Mouse (Mus musculus): ENCODE measurements around the gene Atg4d. TPM values are rescaled to one million over a fixed set of nuclear protein-coding genes. Genes with fewer than 3 reads are reported as not detected.
"Not testable (repeated sequence)": the region's sequence is repeated elsewhere in the genome, so short reads cannot be mapped to it uniquely, and the experiment has no call there.

The Atg4d gene
- total RNA-seq (2015; ENCODE audit: low replicate concordance): 49.4 and 49.5 TPM in 2 replicates
- 73.9 and 162 TPM in 2 replicates for total RNA-seq (2017; ENCODE audit: low replicate concordance)

GRCm38 (mm10) chr9:21265000-21265561, at the start of gene Atg4d:
Atg4d (plus strand) TSS chr9:21265293.
- peak; percentile 84 for ATAC-seq (replicated peaks; ENCODE audit: low FRiP score, poor library complexity, severe bottlenecking)

GRCm38 (mm10) chr9:21216050-21216841, 48.8 kb upstream of the Atg4d start:
- no peak for ATAC-seq (replicated peaks; ENCODE audit: low FRiP score, poor library complexity, severe bottlenecking)

GRCm38 (mm10) chr9:21219820-21220219, 45.3 kb upstream of the Atg4d start:
- ATAC-seq (replicated peaks; ENCODE audit: low FRiP score, poor library complexity, severe bottlenecking): no peak

DNA sequence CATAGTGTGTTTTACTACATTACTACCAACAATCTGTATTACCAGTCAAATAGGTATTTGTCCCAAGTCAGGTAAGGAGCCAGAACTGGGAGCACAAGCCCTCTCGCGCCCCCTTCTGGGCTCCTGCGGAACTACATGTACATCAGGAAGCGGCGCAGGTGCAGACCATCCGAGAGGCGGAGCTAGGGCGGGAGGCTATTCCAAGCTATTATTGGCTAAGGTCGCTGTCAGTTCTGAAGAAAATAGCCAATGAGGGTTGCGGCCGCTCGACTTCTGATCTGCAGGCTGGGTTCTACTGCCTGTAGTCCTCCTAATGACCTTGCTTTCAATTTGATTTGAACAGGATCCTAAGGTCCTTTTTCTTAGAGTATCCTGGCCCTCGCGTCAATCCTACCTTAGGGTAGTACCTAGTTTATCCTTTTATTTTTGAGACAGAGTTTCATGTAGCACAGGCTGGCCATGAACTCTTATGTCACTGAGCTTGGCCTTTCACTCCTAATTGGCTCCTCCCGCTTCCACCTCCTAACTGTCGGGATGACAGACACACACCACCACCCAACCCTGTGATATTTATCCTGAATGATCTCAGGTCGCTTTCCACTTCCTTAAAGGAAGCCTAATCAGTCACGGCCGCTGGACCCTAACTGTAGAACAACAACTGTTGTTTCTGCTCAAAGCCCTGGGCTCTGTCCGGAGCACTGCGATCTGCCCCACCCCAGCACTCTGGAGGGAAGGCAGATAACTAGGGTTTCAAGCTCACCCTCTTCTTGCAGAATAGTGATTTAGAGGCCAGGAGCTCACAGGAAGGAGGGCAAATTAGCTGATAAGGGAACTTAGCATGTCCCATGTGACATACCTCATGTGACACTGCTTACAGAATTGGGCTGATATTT, 44.4 kb upstream of the Atg4d start:
- peak; percentile 95 for ATAC-seq (replicated peaks; ENCODE audit: low FRiP score, poor library complexity, severe bottlenecking)

DNA sequence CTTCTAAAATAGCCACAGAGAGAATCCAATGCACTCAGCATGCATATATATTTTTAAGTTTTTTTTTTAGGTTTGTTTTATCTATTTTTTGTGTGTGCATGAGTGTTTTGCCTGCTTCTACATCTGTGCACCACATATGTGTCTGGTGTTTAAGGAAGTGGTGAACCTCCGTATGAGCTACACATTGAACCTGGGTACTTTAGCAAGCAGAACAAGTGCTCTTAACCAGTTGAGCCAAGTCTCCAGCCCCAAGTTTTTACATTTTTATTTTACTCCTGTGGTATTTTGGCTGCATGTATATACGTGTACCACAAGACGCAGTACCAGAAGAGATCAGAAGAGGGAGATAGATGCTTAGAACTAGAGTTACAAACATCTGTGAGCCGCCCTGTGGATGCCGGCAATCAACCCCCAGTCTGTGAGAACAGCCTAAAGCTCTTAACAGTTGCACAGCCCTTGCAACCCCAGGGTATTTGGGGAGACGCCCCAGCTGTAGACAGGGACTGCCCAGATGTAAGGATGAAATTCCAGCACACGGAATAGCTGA, 43.6 kb upstream of the Atg4d start:
- ATAC-seq (replicated peaks; ENCODE audit: low FRiP score, poor library complexity, severe bottlenecking): peak; percentile 63

GRCm38 (mm10) chr9:21223490-21223889, 41.6 kb upstream of the Atg4d start:
- ATAC-seq (replicated peaks; ENCODE audit: low FRiP score, poor library complexity, severe bottlenecking): not testable (repeated sequence)

DNA sequence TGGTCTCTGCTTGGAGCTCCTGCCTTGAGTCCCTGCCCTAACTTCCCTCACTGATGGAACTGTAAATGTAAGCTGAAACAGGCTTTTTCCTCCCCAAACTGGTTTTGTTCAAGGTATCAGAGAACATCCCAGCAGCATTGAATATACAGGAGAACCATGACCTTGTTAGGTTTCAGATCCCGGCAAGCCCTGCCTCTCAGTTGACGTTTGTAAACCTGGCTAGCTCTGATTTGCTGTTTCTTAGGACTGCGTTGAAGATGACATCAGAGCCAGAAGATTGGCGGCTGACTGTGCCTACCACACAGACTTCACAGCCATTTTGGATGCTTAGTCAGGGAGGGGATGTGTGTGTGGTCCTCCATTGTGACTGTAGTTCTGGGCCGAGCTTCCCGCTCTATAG, 41.2 kb upstream of the Atg4d start:
- ATAC-seq (replicated peaks; ENCODE audit: low FRiP score, poor library complexity, severe bottlenecking): no peak

DNA sequence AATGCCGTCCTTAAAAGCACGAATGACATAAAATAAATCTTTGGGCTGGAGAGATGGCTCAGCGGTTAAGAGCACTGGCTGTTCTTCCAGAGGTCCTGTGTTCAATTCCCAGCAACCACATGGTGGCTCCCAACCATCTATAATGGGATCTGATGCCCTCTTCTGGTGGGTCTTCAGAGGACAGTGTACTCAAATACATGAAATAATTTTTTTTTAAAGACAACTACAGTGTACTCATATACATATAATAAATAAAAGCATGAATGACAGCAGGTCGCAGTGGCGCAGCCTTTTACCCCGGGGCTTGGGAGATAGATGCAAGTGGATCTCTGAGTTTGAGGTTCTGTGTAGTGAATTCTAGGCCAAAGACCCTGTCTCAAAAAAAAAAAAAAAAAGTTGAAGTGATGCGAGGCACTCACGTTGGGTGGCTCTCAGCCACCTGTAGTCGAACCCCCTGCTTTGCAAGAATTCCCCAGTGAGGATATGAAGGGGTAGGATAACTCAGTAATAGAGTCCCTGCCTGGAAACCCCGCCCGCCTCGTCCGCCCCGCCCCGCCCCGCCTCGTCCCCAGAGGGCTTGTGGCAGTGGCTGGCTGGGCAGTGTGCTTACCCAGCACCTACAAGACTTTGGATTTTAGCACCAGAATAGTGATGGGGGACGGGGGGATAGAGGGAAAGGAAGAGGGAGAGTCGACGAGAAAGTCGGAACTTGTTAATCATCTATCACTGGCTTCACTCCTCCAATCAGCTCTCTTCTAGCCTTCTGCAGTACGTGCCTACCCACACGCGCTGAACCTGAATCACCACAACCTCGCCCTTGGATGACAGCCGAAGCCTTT, 40.3 kb upstream of the Atg4d start:
- ATAC-seq (replicated peaks; ENCODE audit: low FRiP score, poor library complexity, severe bottlenecking): no peak

- ATAC-seq (replicated peaks; ENCODE audit: low FRiP score, poor library complexity, severe bottlenecking): no peak
Observed at GRCm38 (mm10) chr9:21225415-21225758, 39.7 kb upstream of the Atg4d start.

GRCm38 (mm10) chr9:21227342-21227741, 37.8 kb upstream of the Atg4d start:
- ATAC-seq (replicated peaks; ENCODE audit: low FRiP score, poor library complexity, severe bottlenecking): no peak

DNA sequence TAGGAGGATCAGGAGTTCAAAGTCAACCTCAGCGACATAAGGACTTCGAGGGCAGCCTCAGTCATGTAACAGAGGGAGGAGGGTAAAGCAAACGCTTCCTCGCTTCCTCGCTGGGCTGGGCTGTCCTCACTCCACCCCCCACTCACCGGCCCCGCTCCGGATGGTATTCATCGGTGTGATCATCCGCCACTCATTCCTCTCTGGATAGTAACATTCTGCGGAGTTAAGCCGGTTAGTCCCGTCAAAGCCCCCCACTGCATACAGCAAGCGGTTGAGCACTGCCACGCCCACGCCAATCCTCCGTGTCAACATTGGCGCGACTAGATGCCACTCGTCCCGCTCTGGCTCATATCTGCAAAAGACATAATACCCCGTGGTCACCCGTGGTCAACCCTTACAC, 33.5 kb upstream of the Atg4d start:
- ATAC-seq (replicated peaks; ENCODE audit: low FRiP score, poor library complexity, severe bottlenecking): no peak

DNA sequence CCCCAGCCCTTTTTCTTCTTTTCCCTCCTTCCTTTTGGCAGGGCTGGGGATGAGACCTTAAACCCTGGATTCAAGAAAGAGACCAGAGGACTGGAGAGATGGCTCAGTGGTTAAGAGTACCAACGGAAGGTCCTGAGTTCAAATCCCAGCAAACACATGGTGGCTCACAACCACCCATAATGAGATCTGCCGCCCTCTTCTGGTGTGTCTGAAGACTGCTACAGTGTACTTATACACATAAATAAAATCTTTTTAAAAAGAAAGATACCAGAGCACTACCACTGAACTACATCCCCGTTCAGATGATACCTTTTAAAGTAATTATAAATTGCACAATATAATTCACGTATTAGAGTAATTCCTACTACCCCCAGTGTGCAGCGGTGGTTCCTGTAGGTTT, 32.2 kb upstream of the Atg4d start:
- ATAC-seq (replicated peaks; ENCODE audit: low FRiP score, poor library complexity, severe bottlenecking): no peak

- no peak for ATAC-seq (replicated peaks; ENCODE audit: low FRiP score, poor library complexity, severe bottlenecking)
Observed at GRCm38 (mm10) chr9:21233366-21233765, 31.7 kb upstream of the Atg4d start.

DNA sequence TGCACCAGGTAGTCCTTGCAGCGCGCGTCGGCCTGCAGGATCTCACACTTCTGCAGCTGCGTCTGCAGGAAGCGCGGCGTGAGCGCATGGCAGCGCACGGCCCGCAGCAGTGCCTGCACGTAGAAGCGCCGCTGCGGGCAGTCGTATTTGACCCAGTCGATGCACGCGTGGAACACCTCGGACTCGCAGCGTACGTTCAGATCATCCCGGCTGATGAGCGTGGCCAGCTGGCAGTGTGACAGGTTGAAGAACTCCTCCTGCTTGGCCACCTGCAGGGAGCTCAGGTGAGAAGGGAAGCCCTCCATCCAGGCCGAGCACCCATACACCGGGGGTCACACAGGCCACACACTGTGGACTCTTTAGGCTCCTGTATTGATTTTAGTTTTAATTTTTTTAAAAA, 31.3 kb upstream of the Atg4d start:
- no peak for ATAC-seq (replicated peaks; ENCODE audit: low FRiP score, poor library complexity, severe bottlenecking)

GRCm38 (mm10) chr9:21235341-21235740, 29.8 kb upstream of the Atg4d start:
- no peak for ATAC-seq (replicated peaks; ENCODE audit: low FRiP score, poor library complexity, severe bottlenecking)

DNA sequence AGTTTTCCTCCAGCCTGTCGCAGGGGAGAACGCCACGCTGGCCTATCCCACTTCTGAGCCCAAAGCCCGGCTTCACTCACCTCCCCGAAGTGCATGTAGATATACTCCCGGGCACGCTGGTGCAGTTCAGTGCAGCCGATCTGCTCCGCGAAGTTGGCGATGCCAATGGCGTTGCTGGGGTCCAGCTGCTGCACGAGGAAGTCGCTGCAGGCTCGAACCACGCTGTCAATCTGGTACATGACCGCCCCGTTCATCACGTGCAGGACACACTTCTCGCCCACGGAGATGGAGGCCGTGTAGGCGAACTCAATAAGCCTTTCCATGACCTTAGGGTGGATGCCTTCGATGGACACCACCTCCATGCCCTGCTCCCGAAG, 28.1 kb upstream of the Atg4d start:
- no peak for ATAC-seq (replicated peaks; ENCODE audit: low FRiP score, poor library complexity, severe bottlenecking)

- peak; percentile 54 for ATAC-seq (replicated peaks; ENCODE audit: low FRiP score, poor library complexity, severe bottlenecking)
Observed at GRCm38 (mm10) chr9:21237368-21238003, 27.6 kb upstream of the Atg4d start.

DNA sequence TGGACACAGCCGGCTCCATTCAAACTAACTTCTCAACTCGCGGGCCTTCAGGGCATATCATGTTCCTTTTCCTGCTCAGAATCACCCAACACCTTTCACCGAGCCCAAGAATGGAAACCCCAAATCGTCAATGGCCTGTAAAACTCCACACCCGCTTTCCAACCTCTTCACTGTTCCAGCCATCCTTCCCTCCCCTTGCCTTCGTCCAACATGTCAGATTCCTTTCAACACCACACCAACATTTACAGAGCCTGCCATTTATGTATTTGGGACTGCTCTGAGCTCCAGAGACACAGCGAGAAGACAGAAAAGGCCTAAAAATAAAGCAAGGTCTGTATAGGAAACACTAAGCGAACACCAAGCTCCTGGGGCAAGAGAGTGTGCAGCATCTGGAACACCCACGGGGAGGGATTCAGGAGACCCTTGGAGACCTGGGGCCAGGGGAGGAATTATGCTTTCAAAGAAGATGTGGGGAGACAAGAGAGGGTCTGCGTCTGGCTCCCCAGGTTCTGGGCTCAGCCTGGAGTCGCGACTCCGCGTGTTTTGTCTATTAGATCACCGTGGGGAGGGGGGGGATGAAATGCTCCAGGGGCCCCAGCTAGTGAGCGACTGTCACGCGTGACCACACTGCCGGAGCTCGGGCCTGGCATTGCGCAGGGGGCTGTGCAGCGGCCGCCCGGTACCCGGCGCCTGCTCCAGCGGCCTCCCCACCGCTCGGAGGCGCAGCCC, 26.9 kb upstream of the Atg4d start:
- ATAC-seq (replicated peaks; ENCODE audit: low FRiP score, poor library complexity, severe bottlenecking): no peak
